Mouse (Mus musculus) megakaryocyte, embryonic 14.5 days (primary cell): ENCODE measurements around the gene Lhfpl2.

Source experiments
- FLI1 ChIP-seq: IDR thresholded peaks from 2 replicates; pipeline ENCODE4 v1.6.1; 2012; ENCODE audit warnings: low read length, inconsistent platforms, mixed read lengths
- GATA1 ChIP-seq: IDR thresholded peaks from 3 replicates; pipeline ENCODE4 v1.6.1; 2012; ENCODE audit warnings: mixed read lengths, low read length, inconsistent platforms, borderline replicate concordance

GRCm38 (mm10) chr13:94131135-94131534 is 73.5 kb downstream of the Lhfpl2 start:
- no peak for TF ChIP-seq GATA1
- TF ChIP-seq FLI1: no peak
